Comparison of ENCODE assay signal across 8 mouse cellular contexts in genomic region chr11:112782357-112783121, GRCm38 (mm10). TPM values are rescaled to one million over a fixed set of nuclear protein-coding genes. Genes with fewer than 3 reads are reported as not detected.
DNase-seq lines count a peak whose midpoint lies in the region; ATAC-seq and TF ChIP-seq lines count a peak whose summit lies in the region.

No protein-coding gene starts in this region.

- no peak for TF ChIP-seq CTCF in cortical plate, adult 2 months (IDR thresholded peaks at IDR 0.05; ENCODE audit: extremely low read depth, insufficient read depth, low read length)
- TF ChIP-seq CTCF in stomach, postnatal 0 days (IDR thresholded peaks at IDR 0.05; ENCODE audit: low read depth) = no peak

- peak; percentile 3 for DNase-seq in ovary, adult 18-20 months (ENCODE audit: low spot score)
- DNase-seq in ovary, postnatal 10 days (ENCODE audit: low spot score) = no peak
- DNase-seq in kidney, postnatal 36 days = peak; percentile 13 to 56
- DNase-seq in midbrain, embryonic 10.5 days (ENCODE audit: low spot score) = peak; percentile 76
- peak; percentile 68 for DNase-seq in stomach, postnatal 0 days (ENCODE audit: low spot score)

- no peak for TF ChIP-seq EP300 in stomach, postnatal 0 days (optimal IDR thresholded peaks at IDR 0.05)

- H3K4me2 ChIP-seq in heart, embryonic 11.5 days = peak overlapping the region; percentile 87
- peak overlapping the region; percentile 83 for H3K4me2 ChIP-seq in stomach, postnatal 0 days (replicated peaks; ENCODE audit: low read depth)

- 0 out of 2 replicates have a peak overlapping the region, but pooled peaks have one; percentile 67 for H3K27ac ChIP-seq in cortical plate, adult 2 months (ENCODE audit: insufficient read depth, low read length)
- peak overlapping the region; percentile 83 for H3K27ac ChIP-seq in heart, embryonic 11.5 days (ENCODE audit: low read depth, low read length)
- peak overlapping the region; percentile 94 for H3K27ac ChIP-seq in midbrain, embryonic 10.5 days (replicated peaks)
- peak overlapping the region; percentile 93 for H3K27ac ChIP-seq in stomach, postnatal 0 days (replicated peaks)

- no peak for TF ChIP-seq POLR2A in cortical plate, adult 2 months (IDR thresholded peaks at IDR 0.05; ENCODE audit: extremely low read depth, insufficient read depth, low read length)

- ATAC-seq in heart, embryonic 11.5 days (replicated peaks; ENCODE audit: insufficient number of reproducible peaks, low FRiP score, low TSS enrichment) = peak; percentile 28; the same call in 1 of the 2 replicates
- peak; percentile 40 for ATAC-seq in stomach, postnatal 0 days (ENCODE audit: low FRiP score, low TSS enrichment)
- no peak for ATAC-seq in megakaryocyte-erythroid progenitor cell, adult 5-6 weeks (replicated peaks; ENCODE audit: low FRiP score, low TSS enrichment, poor library complexity, severe bottlenecking)

- under 1% methylated on average over 75 of the region's 75 CpGs for WGBS in heart, embryonic 11.5 days (ENCODE audit: insufficient replicate concordance)
- WGBS in midbrain, embryonic 10.5 days = under 1% methylated on average over 68 of the region's 75 CpGs
- under 1% methylated on average over 75 of the region's 75 CpGs for WGBS in stomach, postnatal 0 days

- peak overlapping the region; percentile 77 for H3K9ac ChIP-seq in heart, embryonic 11.5 days (ENCODE audit: low read depth, low read length)
- peak overlapping the region; percentile 67 for H3K9ac ChIP-seq in stomach, postnatal 0 days (ENCODE audit: low read length)

- H3K27me3 ChIP-seq in heart, embryonic 11.5 days (ENCODE audit: control insufficient read depth, insufficient read depth, low read length) = peaks cover 63% of the 10 kb centered on the region
- peaks cover 61% of the 10 kb centered on the region for H3K27me3 ChIP-seq in midbrain, embryonic 10.5 days (ENCODE audit: low read depth, poor library complexity, severe bottlenecking)
- H3K27me3 ChIP-seq in stomach, postnatal 0 days (ENCODE audit: control insufficient read depth, insufficient read depth, low read length) = no peaks in the 10 kb centered on the region

- H3K9me3 ChIP-seq in heart, embryonic 11.5 days (replicated peaks; ENCODE audit: control insufficient read depth, low read length) = no peaks in the 10 kb centered on the region
- no peaks in the 10 kb centered on the region for H3K9me3 ChIP-seq in midbrain, embryonic 10.5 days (replicated peaks)
- no peaks in the 10 kb centered on the region for H3K9me3 ChIP-seq in stomach, postnatal 0 days (ENCODE audit: control insufficient read depth, low read length)

- peak overlapping the region; percentile 76 for H3K4me3 ChIP-seq in cortical plate, adult 2 months (ENCODE audit: insufficient read depth, low read length)
- peak overlapping the region; percentile 63 for H3K4me3 ChIP-seq in heart, embryonic 11.5 days (ENCODE audit: low read depth, low read length)
- peak overlapping the region; percentile 87 for H3K4me3 ChIP-seq in midbrain, embryonic 10.5 days
- peak overlapping the region; percentile 72 for H3K4me3 ChIP-seq in stomach, postnatal 0 days (ENCODE audit: low read depth, low read length)

- no peaks in the 10 kb centered on the region for H3K4me1 ChIP-seq in cortical plate, adult 2 months (ENCODE audit: control insufficient read depth, insufficient read depth, low read length)
- peaks cover 15% of the 10 kb centered on the region for H3K4me1 ChIP-seq in heart, embryonic 11.5 days (ENCODE audit: control insufficient read depth, insufficient read depth, low read length)
- H3K4me1 ChIP-seq in midbrain, embryonic 10.5 days = peaks cover 82% of the 10 kb centered on the region
- peaks cover 5% of the 10 kb centered on the region for H3K4me1 ChIP-seq in stomach, postnatal 0 days (replicated peaks; ENCODE audit: control insufficient read depth, insufficient read depth)

- H3K36me3 ChIP-seq in heart, embryonic 11.5 days (ENCODE audit: control insufficient read depth, insufficient read depth, low read length) = no peaks in the 10 kb centered on the region
- H3K36me3 ChIP-seq in midbrain, embryonic 10.5 days = peaks cover 21% of the 10 kb centered on the region
- 0 out of 2 replicates have a peak, but pooled peaks cover 2% of the 10 kb centered on the region for H3K36me3 ChIP-seq in stomach, postnatal 0 days (ENCODE audit: control insufficient read depth, insufficient read depth, low read length)

RNA-seq across cellular contexts. Expression of gene Sox9, which starts 0.5 kb away (rescaled TPM):
- polyA plus RNA-seq in cortical plate, adult 2 months (2012; rRNA removed) = 19.2 and 21.8 TPM in 2 replicates
- polyA plus RNA-seq in heart, embryonic 11.5 days (2014; fragmentation: Nextera tagmentation; extraction: Ambion mirVana) = 42.6 and 44.3 TPM in 2 replicates
- polyA plus RNA-seq in midbrain, embryonic 10.5 days (2016; fragmentation: Nextera tagmentation; extraction: Ambion mirVana) = 61.8 and 108 TPM in 2 replicates
- 26.7 and 27.0 TPM in 2 replicates for polyA plus RNA-seq in stomach, postnatal 0 days (2015; fragmentation: Nextera tagmentation; extraction: Ambion mirVana)
- not detected in 2 replicates for total RNA-seq in megakaryocyte-erythroid progenitor cell, adult 5-6 weeks (2014; fragmentation: Nextera tagmentation)
- not detected in 2 replicates for total RNA-seq in megakaryocyte-erythroid progenitor cell, adult 5-6 weeks (2017)
